8 mouse cellular contexts compared by ENCODE assay signal in genomic region chr10:66864161-66864862, GRCm38 (mm10).
DNase-seq lines count a peak whose midpoint lies in the region; ATAC-seq and TF ChIP-seq lines count a peak whose summit lies in the region.

No protein-coding gene starts in this region.

- no peak for TF ChIP-seq POLR2A in CH12.LX (IDR thresholded peaks at IDR 0.05; ENCODE audit: low read depth, low read length)

- peak; percentile 71 for ATAC-seq in liver, embryonic 12.5 days

- intact Hi-C loops in heart, postnatal 10 days (cut with DNase I): no loop called here

- dilution Hi-C loops in CH12.LX (cut with MboI; ENCODE audit: extremely low pct_ligation_motif_present, extremely low pct_unique_long_range_greater_than_20kb, low sequenced_read_pairs): no loop called here

- H3K27me3 ChIP-seq in CH12.LX (replicated peaks): no peaks in the 10 kb centered on the region
- H3K27me3 ChIP-seq in liver, embryonic 12.5 days (replicated peaks): no peaks in the 10 kb centered on the region

- peak; percentile 52 for TF ChIP-seq RAD21 in CH12.LX (IDR thresholded peaks at IDR 0.05; ENCODE audit: low read depth, low read length)

- peaks cover 2% of the 10 kb centered on the region for H3K9me3 ChIP-seq in CH12.LX (replicated peaks; ENCODE audit: low read length)
- no peaks in the 10 kb centered on the region for H3K9me3 ChIP-seq in liver, embryonic 12.5 days (replicated peaks)

- peaks cover 7 to 34% of the 10 kb centered on the region in 2 experiments; a peak in 3 of 4 replicates for H3K4me1 ChIP-seq in CH12.LX (ENCODE audit: control insufficient read depth in 1 of 2, insufficient read depth in 2 of 2)
- H3K4me1 ChIP-seq in liver, embryonic 12.5 days: no peaks in the 10 kb centered on the region

- in situ Hi-C loops in CH12.LX (cut with MboI; ENCODE audit: low pct_ligation_motif_present, low pct_unique_long_range_greater_than_20kb, low sequenced_read_pairs): no loop called here

- H3K79me2 ChIP-seq in CH12.LX (replicated peaks; ENCODE audit: control insufficient read depth, extremely low read depth, insufficient read depth, poor library complexity, severe bottlenecking): no peaks in the 10 kb centered on the region

- peak; percentile 80 to 82 for TF ChIP-seq CTCF in CH12.LX (conservative IDR thresholded peaks at IDR 0.05 in 1 of 2, IDR thresholded peaks at IDR 0.05 in 1 of 2; ENCODE audit: low read depth in 2 of 2, low read length in 2 of 2)

- peak overlapping the region; percentile 49 for H3K27ac ChIP-seq in CH12.LX (ENCODE audit: insufficient read depth, low read depth)
- H3K27ac ChIP-seq in liver, embryonic 12.5 days: peak overlapping the region; percentile 28; the same call in 1 of the 2 replicates

- no peak overlapping the region for H3K4me3 ChIP-seq in CH12.LX (replicated peaks in 1 of 3; ENCODE audit: low read depth in 2 of 3, low read length in 2 of 3, poor library complexity in 1 of 3)
- no peak overlapping the region for H3K4me3 ChIP-seq in liver, embryonic 12.5 days

- no peaks in the 10 kb centered on the region for H3K36me3 ChIP-seq in CH12.LX (replicated peaks in 1 of 2; ENCODE audit: control insufficient read depth in 1 of 2, insufficient read depth in 1 of 2, low read length in 1 of 2)
- no peaks in the 10 kb centered on the region for H3K36me3 ChIP-seq in liver, embryonic 12.5 days

- TF ChIP-seq EP300 in CH12.LX (IDR thresholded peaks at IDR 0.05; ENCODE audit: low read length): peak; percentile 94

- peak; percentile 100 for DNase-seq in 416B (ENCODE audit: low read depth)
- peak; percentile 88 for DNase-seq in CH12.LX (ENCODE audit: extremely low read depth)
- DNase-seq in c-Kit-positive CD71-negative TER-119-negative erythroid progenitor cells, embryonic 14.5 days (ENCODE audit: low read depth): peak; percentile 74
- peak; percentile 55 to 69 for DNase-seq in heart, postnatal 10 days
- peak; percentile 39 for DNase-seq in ovary, postnatal 36 days (ENCODE audit: low spot score)
- no peak for DNase-seq in MN1 (ENCODE audit: low spot score)
- no peak for DNase-seq in cerebellum, adult 18-20 months

- H3K4me2 ChIP-seq in CH12.LX (ENCODE audit: insufficient read depth, low read depth, poor library complexity, severe bottlenecking): peak overlapping the region; percentile 2; the same call in 1 of the 2 replicates
- H3K4me2 ChIP-seq in liver, embryonic 12.5 days: 0 out of 2 replicates have a peak overlapping the region, but pooled peaks have one; percentile 18

- 18% methylated on average over 14 of the region's 14 CpGs for WGBS in liver, embryonic 12.5 days (ENCODE audit: insufficient replicate concordance)

- no peak overlapping the region for H3K9ac ChIP-seq in CH12.LX (ENCODE audit: insufficient read depth, low read depth)
- no peak overlapping the region for H3K9ac ChIP-seq in liver, embryonic 12.5 days

TF ChIP-seq in CH12.LX, 34 proteins besides CTCF, POLR2A, EP300 and RAD21:
- TF ChIP-seq ZKSCAN1 (IDR thresholded peaks at IDR 0.05; ENCODE audit: borderline replicate concordance, low read depth, low read length) (no peak), HCFC1 (IDR thresholded peaks at IDR 0.05; ENCODE audit: low read depth, low read length) (no peak), MYC (IDR thresholded peaks at IDR 0.05; ENCODE audit: low read depth, low read length) (peak; percentile 80; the same call in 1 of the 2 replicates), BHLHE40 (IDR thresholded peaks at IDR 0.05; ENCODE audit: low read depth, low read length) (peak; percentile 97), JUN (IDR thresholded peaks at IDR 0.05; ENCODE audit: insufficient read depth, low read depth, low read length) (peak; percentile 52; the same call in 1 of the 2 replicates), ZMIZ1 (IDR thresholded peaks at IDR 0.05; ENCODE audit: low read depth, low read length) (no peak), GABPA (IDR thresholded peaks at IDR 0.05; ENCODE audit: insufficient replicate concordance, low read depth, low read length) (no peak), UBTF (IDR thresholded peaks at IDR 0.05; ENCODE audit: low read depth, low read length) (no peak), ELF1 (IDR thresholded peaks at IDR 0.05; ENCODE audit: low read depth, low read length) (peak; percentile 82), TBP (conservative IDR thresholded peaks at IDR 0.05; ENCODE audit: low read depth, low read length) (no peak), ZC3H11A (IDR thresholded peaks at IDR 0.05; ENCODE audit: low read depth, low read length) (no peak), IRF4 (IDR thresholded peaks at IDR 0.05; ENCODE audit: low read depth, low read length) (peak; percentile 81), ZNF384 (IDR thresholded peaks at IDR 0.05; ENCODE audit: low read depth, low read length) (peak; percentile 16; the same call in 1 of the 2 replicates), E2F4 (IDR thresholded peaks at IDR 0.05; ENCODE audit: insufficient replicate concordance, low read depth, low read length) (no peak), PAX5 (IDR thresholded peaks at IDR 0.05; ENCODE audit: low read length) (no peak), MXI1 (IDR thresholded peaks at IDR 0.05; ENCODE audit: low read depth, low read length) (0 out of 2 replicates have a peak, but pooled peaks have one; percentile 56), KAT2A (IDR thresholded peaks at IDR 0.05; ENCODE audit: insufficient replicate concordance, low read length) (no peak), SMC3 (IDR thresholded peaks at IDR 0.05; ENCODE audit: low read depth, low read length) (peak; percentile 44), POLR2AphosphoS2 (IDR thresholded peaks at IDR 0.05; ENCODE audit: low read depth, low read length) (no peak), MEF2A (IDR thresholded peaks at IDR 0.05; ENCODE audit: borderline replicate concordance, low read depth, low read length) (peak; percentile 81), USF2 (conservative IDR thresholded peaks at IDR 0.05; ENCODE audit: low read depth, low read length) (no peak), CHD1 (IDR thresholded peaks at IDR 0.05; ENCODE audit: low read depth, low read length) (no peak), RCOR1 (conservative IDR thresholded peaks at IDR 0.05; ENCODE audit: low read depth, low read length) (peak; percentile 71; the same call in 1 of the 2 replicates), TCF12 (IDR thresholded peaks at IDR 0.05; ENCODE audit: low read depth, low read length) (peak; percentile 82; the same call in 1 of the 2 replicates), MAFK (IDR thresholded peaks at IDR 0.05; ENCODE audit: insufficient replicate concordance, low read length) (peak; percentile 83), SIN3A (IDR thresholded peaks at IDR 0.05; ENCODE audit: low read length) (peak; percentile 77), JUND (conservative IDR thresholded peaks at IDR 0.05; ENCODE audit: low read depth, low read length) (peak; percentile 74), MAZ (IDR thresholded peaks at IDR 0.05; ENCODE audit: low read depth, low read length) (no peak), NRF1 (IDR thresholded peaks at IDR 0.05; ENCODE audit: low read depth, low read length) (no peak), ETS1 (conservative IDR thresholded peaks at IDR 0.05; ENCODE audit: low read depth, low read length) (peak; percentile 96), CHD2 (IDR thresholded peaks at IDR 0.05; ENCODE audit: low read length) (peak; percentile 69; the same call in 1 of the 2 replicates), MAX (IDR thresholded peaks at IDR 0.05; ENCODE audit: low read length) (peak; percentile 95), USF1 (IDR thresholded peaks at IDR 0.05; ENCODE audit: low read depth, low read length) (no peak), NELFE (IDR thresholded peaks at IDR 0.05; ENCODE audit: low read depth, low read length) (no peak)

Comparison
In these comparisons a context has a peak if more than half of its experiments do, and no peak if none do; other contexts are left out.
1. DNase-seq: peak in 416B (single experiment), CH12.LX (single experiment), c-Kit-positive CD71-negative TER-119-negative erythroid progenitor cells, embryonic 14.5 days (single experiment), heart, postnatal 10 days (2 of 2) and ovary, postnatal 36 days (single experiment); none in MN1 (single experiment) and cerebellum, adult 18-20 months (0 of 2).